ENCODE assay signal across 14 mouse cellular contexts in the genomic region with DNA sequence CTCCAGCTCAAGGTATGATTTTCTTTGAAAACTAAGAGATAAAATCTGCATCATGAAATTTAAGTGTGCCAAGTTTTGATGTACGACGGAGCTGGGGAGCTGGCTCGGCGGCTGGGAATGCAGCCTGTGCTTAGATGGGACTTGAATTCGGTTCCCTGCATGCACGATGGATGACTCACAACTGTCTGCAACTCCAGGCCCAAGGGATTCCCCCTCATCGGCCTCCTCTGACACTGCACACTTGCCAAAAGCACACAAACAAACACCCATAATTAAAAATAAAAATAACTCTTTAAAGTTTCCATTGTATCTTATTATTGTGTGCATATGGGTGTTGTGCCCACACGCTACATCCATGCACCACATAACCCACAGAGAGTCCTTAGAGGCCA. TPM values are rescaled to one million over a fixed set of nuclear protein-coding genes. Genes with fewer than 3 reads are reported as not detected.
DNase-seq lines count a peak whose midpoint lies in the region; ATAC-seq lines count a peak whose summit lies in the region.
"Had no signal": no experiment of that assay in that cellular context is flagged by ENCODE, and none has a peak within 500 bp of the region (broad histone marks: within the 10 kb centered on the region; RNA-seq: fewer than 3 reads in every experiment).

No protein-coding gene starts in this region.

- peak; percentile 42 for DNase-seq in gastrocnemius, adult 18-20 months (ENCODE audit: low spot score)
- no peak for DNase-seq in gastrocnemius, postnatal 10 days
- DNase-seq in CD4-positive, CD25-positive, alpha-beta regulatory T cell, adult 2 months (ENCODE audit: low read depth, low spot score) = peak; percentile 54
- DNase-seq in c-Kit-positive CD71-positive TER-119-positive erythroid progenitor cells, embryonic 14.5 days (ENCODE audit: low spot score) = no peak
- DNase-seq: lung, embryonic 14.5 days; retina, postnatal 1 day had no signal

- H3K27ac ChIP-seq in embryonic facial prominence, embryonic 13.5 days = peak overlapping the region; percentile 5; the same call in 1 of the 2 replicates
- H3K27ac ChIP-seq in heart, embryonic 16.5 days (ENCODE audit: low read length) = peak overlapping the region; percentile 59
- H3K27ac ChIP-seq in kidney, embryonic 16.5 days (ENCODE audit: low read length) = no peak overlapping the region
- H3K27ac ChIP-seq in forebrain, embryonic 15.5 days (replicated peaks) = no peak overlapping the region
- H3K27ac ChIP-seq: kidney, embryonic 15.5 days had no signal

- peaks cover 22% of the 10 kb centered on the region for H3K36me3 ChIP-seq in embryonic facial prominence, embryonic 13.5 days
- H3K36me3 ChIP-seq in heart, embryonic 16.5 days (ENCODE audit: control insufficient read depth, insufficient read depth) = peaks cover 7% of the 10 kb centered on the region
- H3K36me3 ChIP-seq in kidney, embryonic 16.5 days (ENCODE audit: insufficient read depth, low read length) = peaks cover 11% of the 10 kb centered on the region
- peaks cover 9% of the 10 kb centered on the region for H3K36me3 ChIP-seq in forebrain, embryonic 15.5 days

- WGBS in embryonic facial prominence, embryonic 13.5 days = 62% methylated on average over 8 of the region's 8 CpGs
- 30% methylated on average over 8 of the region's 8 CpGs for WGBS in heart, embryonic 16.5 days
- 65% methylated on average over 8 of the region's 8 CpGs for WGBS in kidney, embryonic 16.5 days
- WGBS in forebrain, embryonic 15.5 days = 80% methylated on average over 8 of the region's 8 CpGs

- H3K4me2 ChIP-seq in embryonic facial prominence, embryonic 13.5 days = no peak overlapping the region
- 0 out of 2 replicates have a peak overlapping the region, but pooled peaks have one; percentile 2 for H3K4me2 ChIP-seq in heart, embryonic 16.5 days (ENCODE audit: low read depth, low read length)
- H3K4me2 ChIP-seq in kidney, embryonic 16.5 days (replicated peaks; ENCODE audit: low read depth, low read length) = no peak overlapping the region
- H3K4me2 ChIP-seq in forebrain, embryonic 15.5 days (replicated peaks) = no peak overlapping the region
- H3K4me2 ChIP-seq: kidney, embryonic 15.5 days; lung, embryonic 14.5 days had no signal

- no peak overlapping the region for H3K9ac ChIP-seq in embryonic facial prominence, embryonic 13.5 days
- peak overlapping the region; percentile 38; the same call in 1 of the 2 replicates for H3K9ac ChIP-seq in heart, embryonic 16.5 days (ENCODE audit: low read length)
- no peak overlapping the region for H3K9ac ChIP-seq in kidney, embryonic 16.5 days (replicated peaks; ENCODE audit: low read length)
- H3K9ac ChIP-seq in forebrain, embryonic 15.5 days (replicated peaks) = no peak overlapping the region
- H3K9ac ChIP-seq: kidney, embryonic 15.5 days had no signal

- H3K4me3 ChIP-seq in embryonic facial prominence, embryonic 13.5 days = no peak overlapping the region
- H3K4me3 ChIP-seq in heart, embryonic 16.5 days (ENCODE audit: low read length) = no peak overlapping the region
- H3K4me3 ChIP-seq in kidney, embryonic 16.5 days (ENCODE audit: low read length) = no peak overlapping the region
- H3K4me3 ChIP-seq in forebrain, embryonic 15.5 days = no peak overlapping the region
- H3K4me3 ChIP-seq: kidney, embryonic 15.5 days had no signal

- peaks cover 71% of the 10 kb centered on the region for H3K4me1 ChIP-seq in embryonic facial prominence, embryonic 13.5 days
- H3K4me1 ChIP-seq in heart, embryonic 16.5 days (ENCODE audit: control insufficient read depth, insufficient read depth, low read length) = peaks cover 74% of the 10 kb centered on the region
- peaks cover 50% of the 10 kb centered on the region for H3K4me1 ChIP-seq in kidney, embryonic 16.5 days (ENCODE audit: insufficient read depth, low read length)
- peaks cover 32% of the 10 kb centered on the region for H3K4me1 ChIP-seq in forebrain, embryonic 15.5 days

- no peaks in the 10 kb centered on the region for H3K9me3 ChIP-seq in embryonic facial prominence, embryonic 13.5 days
- H3K9me3 ChIP-seq in heart, embryonic 16.5 days (replicated peaks; ENCODE audit: control insufficient read depth, low read length) = no peaks in the 10 kb centered on the region
- H3K9me3 ChIP-seq in kidney, embryonic 16.5 days (ENCODE audit: low read length) = no peaks in the 10 kb centered on the region
- no peaks in the 10 kb centered on the region for H3K9me3 ChIP-seq in forebrain, embryonic 15.5 days
- H3K9me3 ChIP-seq: G1E; kidney, embryonic 15.5 days had no signal

- H3K27me3 ChIP-seq in embryonic facial prominence, embryonic 13.5 days = no peaks in the 10 kb centered on the region
- no peaks in the 10 kb centered on the region for H3K27me3 ChIP-seq in heart, embryonic 16.5 days (ENCODE audit: control insufficient read depth, insufficient read depth, low read length)
- H3K27me3 ChIP-seq in kidney, embryonic 16.5 days (ENCODE audit: insufficient read depth, low read length) = no peaks in the 10 kb centered on the region
- no peaks in the 10 kb centered on the region for H3K27me3 ChIP-seq in forebrain, embryonic 15.5 days
- H3K27me3 ChIP-seq: kidney, embryonic 15.5 days had no signal

- ATAC-seq in embryonic facial prominence, embryonic 13.5 days (ENCODE audit: insufficient number of reproducible peaks, insufficient read depth, low FRiP score, low TSS enrichment, low read depth) = no peak
- ATAC-seq in heart, embryonic 16.5 days (replicated peaks; ENCODE audit: extremely low read depth, insufficient read depth, low FRiP score) = no peak
- no peak for ATAC-seq in kidney, embryonic 16.5 days (ENCODE audit: low FRiP score, low TSS enrichment)
- no peak for ATAC-seq in forebrain, embryonic 15.5 days (replicated peaks)

RNA-seq across cellular contexts. Expression of gene Ube4b, which starts 25.0 kb away (rescaled TPM):
- 10 to 100 TPM; 31.7 to 35.5 TPM for total RNA-seq in gastrocnemius, adult 18-20 months (2021)
- total RNA-seq in gastrocnemius, postnatal 10 days (2021) = 10 to 100 TPM; 45.4 to 49.7 TPM
- polyA plus RNA-seq in embryonic facial prominence, embryonic 13.5 days (2015; fragmentation: Nextera tagmentation; extraction: Ambion mirVana) = 48.7 and 49.4 TPM in 2 replicates
- polyA plus RNA-seq in heart, embryonic 16.5 days (2015; fragmentation: Nextera tagmentation; extraction: Ambion mirVana) = 29.9 and 32.5 TPM in 2 replicates
- polyA plus RNA-seq in kidney, embryonic 16.5 days (2015; fragmentation: Nextera tagmentation; extraction: Ambion mirVana) = 46.8 and 50.9 TPM in 2 replicates
- polyA plus RNA-seq in forebrain, embryonic 15.5 days (2015; fragmentation: Nextera tagmentation; extraction: Ambion mirVana) = 58.0 and 58.4 TPM in 2 replicates

RNA-seq across cellular contexts. Expression of gene Rbp7, which starts 53.2 kb away (rescaled TPM):
- total RNA-seq in gastrocnemius, adult 18-20 months (2021) = 10 to 100 TPM; 14.6 to 15.4 TPM
- 10 to 100 TPM in 1 of 2 experiments, 1 to 10 TPM in 1; 8.3 to 10.0 TPM for total RNA-seq in gastrocnemius, postnatal 10 days (2021)
- 0.52 TPM in 1 of 2 replicates, not detected in the other for polyA plus RNA-seq in embryonic facial prominence, embryonic 13.5 days (2015; fragmentation: Nextera tagmentation; extraction: Ambion mirVana)
- 13.0 and 14.6 TPM in 2 replicates for polyA plus RNA-seq in heart, embryonic 16.5 days (2015; fragmentation: Nextera tagmentation; extraction: Ambion mirVana)
- 1.3 TPM in 2 replicates for polyA plus RNA-seq in kidney, embryonic 16.5 days (2015; fragmentation: Nextera tagmentation; extraction: Ambion mirVana)
- not detected in 2 replicates for polyA plus RNA-seq in forebrain, embryonic 15.5 days (2015; fragmentation: Nextera tagmentation; extraction: Ambion mirVana)
- total RNA-seq: G1E; granulocyte monocyte progenitor cell, adult 5-6 weeks; left cerebral cortex, postnatal 25 days had no signal
- polyA plus RNA-seq: G1E had no signal

Comparison
In these comparisons a context has a peak if more than half of its experiments do, and no peak if none do; other contexts are left out.
1. DNase-seq: peak in gastrocnemius, adult 18-20 months (single experiment) and CD4-positive, CD25-positive, alpha-beta regulatory T cell, adult 2 months (single experiment); none in gastrocnemius, postnatal 10 days (single experiment) and c-Kit-positive CD71-positive TER-119-positive erythroid progenitor cells, embryonic 14.5 days (single experiment).
2. H3K27ac ChIP-seq: peak in embryonic facial prominence, embryonic 13.5 days (single experiment) and heart, embryonic 16.5 days (single experiment); none in kidney, embryonic 16.5 days (single experiment) and forebrain, embryonic 15.5 days (single experiment).